Mouse (Mus musculus): ENCODE measurements around the gene Trim8. TPM values are rescaled to one million over a fixed set of nuclear protein-coding genes. Genes with fewer than 3 reads are reported as not detected.
A peak's percentile ranks its signal among the peaks of the same experiment; 100 is the strongest.

Trim8 gene
- polyA plus RNA-seq, 2 experiments = 7.3 to 7.5 TPM

GRCm38 (mm10) chr19:46509736-46510135 is 8.2 kb downstream of the Trim8 start:
- no peak overlapping the region for H3K9ac ChIP-seq (replicated peaks)
- ATAC-seq (ENCODE audit: insufficient read depth) = no peak
- no peak overlapping the region; the same call in 1 of the 2 replicates for H3K27ac ChIP-seq
- no peak overlapping the region for H3K4me2 ChIP-seq (ENCODE audit: low read depth)
- H3K27me3 ChIP-seq (ENCODE audit: control insufficient read depth, insufficient read depth, low read length) = no peaks in the 10 kb centered on the region
- peaks cover 43% of the 10 kb centered on the region for H3K36me3 ChIP-seq (replicated peaks; ENCODE audit: control insufficient read depth, insufficient read depth, low read depth)
- 69% methylated on average over 4 of the region's 4 CpGs for WGBS (ENCODE audit: insufficient replicate concordance)
- no peak for DNase-seq (ENCODE audit: low read depth in 3 of 3, low spot score in 3 of 3)
- TF ChIP-seq CTCF (IDR thresholded peaks at IDR 0.05; ENCODE audit: low read depth) = no peak
- TF ChIP-seq EP300 (IDR thresholded peaks at IDR 0.05; ENCODE audit: low read depth) = no peak
- H3K9me3 ChIP-seq (ENCODE audit: control insufficient read depth, low read length) = no peaks in the 10 kb centered on the region
- H3K4me1 ChIP-seq (replicated peaks; ENCODE audit: control insufficient read depth in 2 of 2, insufficient read depth in 2 of 2, low read length in 1 of 2) = peaks cover 21 to 45% of the 10 kb centered on the region in 2 experiments
- no peak overlapping the region for H3K4me3 ChIP-seq (ENCODE audit: insufficient read depth in 1 of 2, low read depth in 2 of 2, low read length in 2 of 2)

DNA sequence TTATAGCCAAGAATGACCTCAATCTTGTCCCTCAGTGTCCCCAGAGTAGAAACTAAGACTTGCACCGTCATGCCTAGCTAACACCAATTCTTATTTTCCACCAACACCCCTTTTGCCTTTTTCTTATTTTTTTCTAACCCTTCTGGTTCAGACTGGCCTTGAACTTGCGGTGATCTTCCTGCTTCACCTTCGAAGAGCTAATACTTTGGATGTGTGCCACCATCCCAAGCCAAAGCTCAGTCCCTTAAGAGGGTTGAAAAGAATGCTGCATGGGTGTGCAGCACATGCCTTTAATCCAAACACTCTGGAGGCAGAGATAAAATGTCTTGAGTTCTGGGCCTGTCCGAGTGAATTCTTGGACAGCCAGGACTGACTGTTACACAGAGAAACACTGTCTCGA is 8.9 kb downstream of the Trim8 start:
- Histone ChIP-seq H3K36me3 (replicated peaks; ENCODE audit: control insufficient read depth, insufficient read depth, low read depth) (peaks cover 49% of the 10 kb centered on the region), H3K4me2 (ENCODE audit: low read depth) (no peak overlapping the region), H3K4me1 (replicated peaks; ENCODE audit: control insufficient read depth in 2 of 2, insufficient read depth in 2 of 2, low read length in 1 of 2) (peaks cover 15 to 38% of the 10 kb centered on the region in 2 experiments), H3K9ac (replicated peaks) (no peak overlapping the region), H3K9me3 (ENCODE audit: control insufficient read depth, low read length) (no peaks in the 10 kb centered on the region), H3K4me3 (ENCODE audit: insufficient read depth in 1 of 2, low read depth in 2 of 2, low read length in 2 of 2) (no peak overlapping the region), H3K27me3 (ENCODE audit: control insufficient read depth, insufficient read depth, low read length) (no peaks in the 10 kb centered on the region), H3K27ac (no peak overlapping the region; the same call in 1 of the 2 replicates)
- TF ChIP-seq CTCF (IDR thresholded peaks at IDR 0.05; ENCODE audit: low read depth) = no peak
- no peak for TF ChIP-seq EP300 (IDR thresholded peaks at IDR 0.05; ENCODE audit: low read depth)
- WGBS (ENCODE audit: insufficient replicate concordance) = 56% methylated on average over 5 of the region's 5 CpGs
- ATAC-seq (ENCODE audit: insufficient read depth) (no peak), DNase-seq (ENCODE audit: low read depth in 3 of 3, low spot score in 3 of 3) (no peak)

- Histone ChIP-seq H3K4me1 (replicated peaks; ENCODE audit: control insufficient read depth in 2 of 2, insufficient read depth in 2 of 2, low read length in 1 of 2) (peaks cover 10 to 34% of the 10 kb centered on the region in 2 experiments), H3K27ac (no peak overlapping the region), H3K9ac (replicated peaks) (no peak overlapping the region), H3K4me2 (ENCODE audit: low read depth) (no peak overlapping the region), H3K27me3 (ENCODE audit: control insufficient read depth, insufficient read depth, low read length) (no peaks in the 10 kb centered on the region), H3K9me3 (ENCODE audit: control insufficient read depth, low read length) (no peaks in the 10 kb centered on the region), H3K4me3 (ENCODE audit: insufficient read depth in 1 of 2, low read depth in 2 of 2, low read length in 2 of 2) (no peak overlapping the region), H3K36me3 (replicated peaks; ENCODE audit: control insufficient read depth, insufficient read depth, low read depth) (peaks cover 48% of the 10 kb centered on the region)
- peak in 1 of 3 experiments; percentile 29 for DNase-seq (ENCODE audit: low read depth in 3 of 3, low spot score in 3 of 3)
- TF ChIP-seq CTCF (IDR thresholded peaks at IDR 0.05; ENCODE audit: low read depth) = peak; percentile 69
- TF ChIP-seq EP300 (IDR thresholded peaks at IDR 0.05; ENCODE audit: low read depth) = no peak
- peak; percentile 24; the same call in 1 of the 2 replicates for ATAC-seq (ENCODE audit: insufficient read depth)
- WGBS (ENCODE audit: insufficient replicate concordance) = 59% methylated on average over 3 of the region's 3 CpGs
Measured at GRCm38 (mm10) chr19:46510824-46511223, 9.3 kb downstream of the Trim8 start.

DNA sequence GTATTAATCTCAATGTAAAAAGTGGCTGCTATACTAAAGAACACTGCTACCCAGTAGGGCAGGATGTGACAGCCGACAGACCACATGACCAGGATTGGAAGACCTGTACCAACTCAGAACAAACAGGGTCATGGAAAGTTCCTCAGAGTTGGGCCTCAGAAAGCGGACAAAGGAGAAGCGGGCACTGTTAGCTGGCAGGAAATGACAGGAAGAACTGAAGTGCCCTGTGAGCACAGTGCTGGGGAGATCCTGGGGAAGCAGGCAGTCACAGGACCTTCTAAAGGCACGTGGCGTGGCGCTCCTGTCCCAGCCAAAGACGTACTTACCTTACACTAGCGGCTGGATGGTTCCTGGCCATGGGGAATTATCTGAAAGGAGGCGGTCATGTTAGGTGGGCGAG is 9.8 kb downstream of the Trim8 start:
- no peak overlapping the region for H3K27ac ChIP-seq
- H3K9ac ChIP-seq (replicated peaks) = no peak overlapping the region
- no peaks in the 10 kb centered on the region for H3K27me3 ChIP-seq (ENCODE audit: control insufficient read depth, insufficient read depth, low read length)
- peaks cover 47% of the 10 kb centered on the region for H3K36me3 ChIP-seq (replicated peaks; ENCODE audit: control insufficient read depth, insufficient read depth, low read depth)
- H3K4me2 ChIP-seq (ENCODE audit: low read depth) = no peak overlapping the region
- no peak overlapping the region for H3K4me3 ChIP-seq (ENCODE audit: insufficient read depth in 1 of 2, low read depth in 2 of 2, low read length in 2 of 2)
- H3K9me3 ChIP-seq (ENCODE audit: control insufficient read depth, low read length) = no peaks in the 10 kb centered on the region
- TF ChIP-seq CTCF (IDR thresholded peaks at IDR 0.05; ENCODE audit: low read depth) (no peak), EP300 (IDR thresholded peaks at IDR 0.05; ENCODE audit: low read depth) (no peak)
- DNase-seq (ENCODE audit: low read depth in 3 of 3, low spot score in 3 of 3) (no peak), ATAC-seq (ENCODE audit: insufficient read depth) (peak; percentile 20; the same call in 1 of the 2 replicates)
- peaks cover 7 to 30% of the 10 kb centered on the region in 2 experiments for H3K4me1 ChIP-seq (replicated peaks; ENCODE audit: control insufficient read depth in 2 of 2, insufficient read depth in 2 of 2, low read length in 1 of 2)
- 77% methylated on average over 10 of the region's 10 CpGs for WGBS (ENCODE audit: insufficient replicate concordance)

- H3K4me3 ChIP-seq (ENCODE audit: insufficient read depth in 1 of 2, low read depth in 2 of 2, low read length in 2 of 2) = no peak overlapping the region
- no peak overlapping the region for H3K9ac ChIP-seq (replicated peaks)
- no peak overlapping the region for H3K27ac ChIP-seq
- ATAC-seq (ENCODE audit: insufficient read depth) = no peak
- H3K36me3 ChIP-seq (replicated peaks; ENCODE audit: control insufficient read depth, insufficient read depth, low read depth) = peaks cover 40% of the 10 kb centered on the region
- H3K27me3 ChIP-seq (ENCODE audit: control insufficient read depth, insufficient read depth, low read length) = no peaks in the 10 kb centered on the region
- TF ChIP-seq CTCF (IDR thresholded peaks at IDR 0.05; ENCODE audit: low read depth) (no peak), EP300 (IDR thresholded peaks at IDR 0.05; ENCODE audit: low read depth) (no peak)
- peaks cover 2 to 19% of the 10 kb centered on the region in 2 experiments for H3K4me1 ChIP-seq (replicated peaks; ENCODE audit: control insufficient read depth in 2 of 2, insufficient read depth in 2 of 2, low read length in 1 of 2)
- 65% methylated on average over 12 of the region's 12 CpGs for WGBS (ENCODE audit: insufficient replicate concordance)
- DNase-seq (ENCODE audit: low read depth in 3 of 3, low spot score in 3 of 3) = no peak
- H3K4me2 ChIP-seq (ENCODE audit: low read depth) = no peak overlapping the region
- H3K9me3 ChIP-seq (ENCODE audit: control insufficient read depth, low read length) = no peaks in the 10 kb centered on the region
Measured at GRCm38 (mm10) chr19:46514387-46514786, 12.9 kb downstream of the Trim8 start.

Measured in liver, embryonic 14.5 days (tissue).